Mouse (Mus musculus): ENCODE measurements around the gene Alpk3.

Gene Alpk3

GRCm38 (mm10) chr7:81057471-81057870 lies at the start of gene Alpk3:
TSS of gene Alpk3 (plus strand) at chr7:81057600.
- no peak for DNase-seq

- DNase-seq: no peak
These were observed 49.1 kb upstream of the Alpk3 start for GRCm38 (mm10) chr7:81008285-81008684.

- DNase-seq: peak; percentile 49 to 74
These were observed 45.8 kb upstream of the Alpk3 start for GRCm38 (mm10) chr7:81011576-81011975.

- no peak for DNase-seq
These were observed 37.1 kb upstream of the Alpk3 start for GRCm38 (mm10) chr7:81020307-81020706.

- DNase-seq: no peak
These were observed 34.7 kb upstream of the Alpk3 start for GRCm38 (mm10) chr7:81022731-81023130.

- peak; percentile 32 to 35 for DNase-seq
These were observed 33.3 kb upstream of the Alpk3 start for GRCm38 (mm10) chr7:81024118-81024517.

- DNase-seq: peak; percentile 66 to 71
These were observed 32.7 kb upstream of the Alpk3 start for GRCm38 (mm10) chr7:81024651-81025050.

GRCm38 (mm10) chr7:81025751-81026150 lies 31.6 kb upstream of the Alpk3 start:
- DNase-seq: no peak

GRCm38 (mm10) chr7:81039711-81040110 lies 17.7 kb upstream of the Alpk3 start:
- peak in 1 of 2 experiments; percentile 36 for DNase-seq

- DNase-seq: no peak
These were observed 14.3 kb upstream of the Alpk3 start for GRCm38 (mm10) chr7:81043023-81043620.

- DNase-seq: no peak
These were observed 9.6 kb upstream of the Alpk3 start for GRCm38 (mm10) chr7:81047847-81048246.

GRCm38 (mm10) chr7:81048513-81048912 lies 8.9 kb upstream of the Alpk3 start:
- no peak for DNase-seq

GRCm38 (mm10) chr7:81049966-81050365 lies 7.4 kb upstream of the Alpk3 start:
- peak in 1 of 2 experiments; percentile 18 for DNase-seq

- DNase-seq: no peak
These were observed 1.6 kb upstream of the Alpk3 start for GRCm38 (mm10) chr7:81055709-81056370.

GRCm38 (mm10) chr7:81057901-81058711 lies 706 bp downstream of the Alpk3 start:
- no peak for DNase-seq

GRCm38 (mm10) chr7:81058712-81059154 lies 1.3 kb downstream of the Alpk3 start:
- no peak for DNase-seq

GRCm38 (mm10) chr7:81059388-81059787 lies 2.0 kb downstream of the Alpk3 start:
- no peak for DNase-seq

GRCm38 (mm10) chr7:81060908-81061307 lies 3.5 kb downstream of the Alpk3 start:
- no peak for DNase-seq

GRCm38 (mm10) chr7:81061936-81062335 lies 4.5 kb downstream of the Alpk3 start:
- no peak for DNase-seq

- DNase-seq: no peak
These were observed 5.9 kb downstream of the Alpk3 start for GRCm38 (mm10) chr7:81063332-81063731.

GRCm38 (mm10) chr7:81066714-81067113 lies 9.3 kb downstream of the Alpk3 start:
- DNase-seq: no peak

- DNase-seq: no peak
These were observed 15.1 kb downstream of the Alpk3 start for GRCm38 (mm10) chr7:81072463-81072862.

GRCm38 (mm10) chr7:81073273-81073672 lies 15.9 kb downstream of the Alpk3 start:
- no peak for DNase-seq

- no peak for DNase-seq
These were observed 17.1 kb downstream of the Alpk3 start for GRCm38 (mm10) chr7:81074546-81074945.

Measured in cerebellum, postnatal 25 days (tissue).